Mouse (Mus musculus) testis, adult 2 months (tissue): ENCODE results near the gene Itgal. TPM values are rescaled to one million over a fixed set of nuclear protein-coding genes. Genes with fewer than 3 reads are reported as not detected.
A peak's percentile ranks its signal among the peaks of the same experiment; 100 is the strongest.
"Not testable (repeated sequence)": the region's sequence is repeated elsewhere in the genome, so short reads cannot be mapped to it uniquely, and the experiment has no call there.

Source experiments
- H3K27ac ChIP-seq: fragments of 200-500 bp; 2 replicates; pipeline ENCODE4 v1.5.1; 2012; ENCODE audit warnings: low read depth, low read length; ENCODE audit not compliant: control insufficient read depth, insufficient read depth
- H3K27me3 ChIP-seq: fragments of 200-500 bp; 2 replicates; pipeline ENCODE4 v1.6.1; 2012; ENCODE audit warnings: mild to moderate bottlenecking, low read length, moderate library complexity; ENCODE audit not compliant: control insufficient read depth, insufficient read depth
- H3K36me3 ChIP-seq: fragments of 200-500 bp; 2 replicates; pipeline ENCODE4 v1.6.1; 2012; ENCODE audit warnings: mild to moderate bottlenecking, low read length; ENCODE audit not compliant: control insufficient read depth, insufficient read depth
- H3K4me1 ChIP-seq: fragments of 200-500 bp; 2 replicates; pipeline ENCODE4 v1.6.1; 2012; ENCODE audit warnings: low read length; ENCODE audit not compliant: control insufficient read depth, insufficient read depth
- H3K4me3 ChIP-seq: fragments of 200-500 bp; 2 replicates; pipeline ENCODE4 v1.5.1; 2012; ENCODE audit warnings: low read depth, mild to moderate bottlenecking, low read length, moderate library complexity, mixed read lengths; ENCODE audit not compliant: control insufficient read depth
- CTCF ChIP-seq: fragments of 200-500 bp; IDR thresholded peaks from 2 replicates; pipeline ENCODE4 v1.5.1; 2012; ENCODE audit warnings: low read depth, mild to moderate bottlenecking, inconsistent platforms, low read length, moderate library complexity; ENCODE audit not compliant: control insufficient read depth, insufficient read depth, insufficient replicate concordance
- POLR2A ChIP-seq: fragments of 200-500 bp; IDR thresholded peaks from 2 replicates; pipeline ENCODE4 v1.6.1; 2012; ENCODE audit warnings: low read depth, mild to moderate bottlenecking, inconsistent platforms, low read length, moderate library complexity; ENCODE audit not compliant: control insufficient read depth
- polyA plus RNA-seq: library from polyadenylated mRNA; depleted of rRNA; stranded (reverse); fragments of >200 nt; gene quantifications from 2 replicates; pipeline ENCODE4 v1.2.3, GENCODE M21; 2012

Gene Itgal
- polyA plus RNA-seq, 1 experiment = 0.79 TPM

- Histone ChIP-seq H3K4me1 (no peaks in the 10 kb centered on the region; the same call in 1 of the 2 replicates), H3K27me3 (no peaks in the 10 kb centered on the region), H3K27ac (no peak overlapping the region), H3K36me3 (no peaks in the 10 kb centered on the region), H3K4me3 (no peak overlapping the region)
- TF ChIP-seq CTCF (no peak), POLR2A (no peak)
These were observed 61.8 kb downstream of the Itgal start for GRCm38 (mm10) chr7:127357871-127358270.

- Histone ChIP-seq H3K27ac (no peak overlapping the region), H3K36me3 (no peaks in the 10 kb centered on the region), H3K27me3 (no peaks in the 10 kb centered on the region), H3K4me1 (peaks cover 2% of the 10 kb centered on the region), H3K4me3 (no peak overlapping the region)
- TF ChIP-seq POLR2A (no peak), CTCF (no peak)
These were observed 62.4 kb downstream of the Itgal start for GRCm38 (mm10) chr7:127358472-127358871.

- TF ChIP-seq POLR2A (no peak), CTCF (no peak)
- Histone ChIP-seq H3K4me3 (no peak overlapping the region), H3K36me3 (no peaks in the 10 kb centered on the region), H3K4me1 (peaks cover 4% of the 10 kb centered on the region), H3K27ac (no peak overlapping the region), H3K27me3 (no peaks in the 10 kb centered on the region)
These were observed 64.2 kb downstream of the Itgal start for GRCm38 (mm10) chr7:127360265-127360664.

- Histone ChIP-seq H3K27me3 (no peaks in the 10 kb centered on the region), H3K27ac (no peak overlapping the region), H3K36me3 (no peaks in the 10 kb centered on the region), H3K4me1 (peaks cover 4% of the 10 kb centered on the region), H3K4me3 (no peak overlapping the region)
- TF ChIP-seq CTCF = no peak
- no peak for TF ChIP-seq POLR2A
These were observed 65.4 kb downstream of the Itgal start for GRCm38 (mm10) chr7:127361449-127361848.

GRCm38 (mm10) chr7:127362418-127362817 lies 66.4 kb downstream of the Itgal start:
- H3K27ac ChIP-seq, H3K4me1 ChIP-seq, H3K27me3 ChIP-seq, H3K4me3 ChIP-seq, H3K36me3 ChIP-seq: not testable (repeated sequence)
- TF ChIP-seq CTCF = peak; percentile 19; the same call in 1 of the 2 replicates

GRCm38 (mm10) chr7:127363475-127363921 lies 67.4 kb downstream of the Itgal start:
- H3K4me1 ChIP-seq = peaks cover 4% of the 10 kb centered on the region
- no peaks in the 10 kb centered on the region for H3K36me3 ChIP-seq
- H3K27ac ChIP-seq = no peak overlapping the region
- TF ChIP-seq POLR2A (no peak), CTCF (no peak)
- H3K4me3 ChIP-seq = peak overlapping the region; percentile 67
- H3K27me3 ChIP-seq = no peaks in the 10 kb centered on the region

- no peaks in the 10 kb centered on the region for H3K36me3 ChIP-seq
- no peak for TF ChIP-seq POLR2A
- no peak for TF ChIP-seq CTCF
- peaks cover 4% of the 10 kb centered on the region for H3K4me1 ChIP-seq
- no peaks in the 10 kb centered on the region for H3K27me3 ChIP-seq
- H3K27ac ChIP-seq = no peak overlapping the region
- H3K4me3 ChIP-seq = no peak overlapping the region; the same call in 1 of the 2 replicates
These were observed 68.1 kb downstream of the Itgal start for GRCm38 (mm10) chr7:127364166-127364565.

GRCm38 (mm10) chr7:127366249-127366648 lies 70.2 kb downstream of the Itgal start:
- no peak overlapping the region for H3K27ac ChIP-seq
- TF ChIP-seq POLR2A (no peak), CTCF (no peak)
- no peaks in the 10 kb centered on the region for H3K27me3 ChIP-seq
- no peaks in the 10 kb centered on the region for H3K36me3 ChIP-seq
- H3K4me3 ChIP-seq = no peak overlapping the region
- H3K4me1 ChIP-seq = peaks cover 4% of the 10 kb centered on the region
